Mouse (Mus musculus) cerebellum, postnatal 4 days (tissue): ENCODE results near the gene Mios.

ENCODE experiments used
- DNase-seq, 2 experiments: peaks; one replicate each; pipeline ENCODE4 v3.0.0; 2022; ENCODE audit warnings: low spot score in 2 of 2, mixed read lengths in 1 of 2

Mios gene

DNA sequence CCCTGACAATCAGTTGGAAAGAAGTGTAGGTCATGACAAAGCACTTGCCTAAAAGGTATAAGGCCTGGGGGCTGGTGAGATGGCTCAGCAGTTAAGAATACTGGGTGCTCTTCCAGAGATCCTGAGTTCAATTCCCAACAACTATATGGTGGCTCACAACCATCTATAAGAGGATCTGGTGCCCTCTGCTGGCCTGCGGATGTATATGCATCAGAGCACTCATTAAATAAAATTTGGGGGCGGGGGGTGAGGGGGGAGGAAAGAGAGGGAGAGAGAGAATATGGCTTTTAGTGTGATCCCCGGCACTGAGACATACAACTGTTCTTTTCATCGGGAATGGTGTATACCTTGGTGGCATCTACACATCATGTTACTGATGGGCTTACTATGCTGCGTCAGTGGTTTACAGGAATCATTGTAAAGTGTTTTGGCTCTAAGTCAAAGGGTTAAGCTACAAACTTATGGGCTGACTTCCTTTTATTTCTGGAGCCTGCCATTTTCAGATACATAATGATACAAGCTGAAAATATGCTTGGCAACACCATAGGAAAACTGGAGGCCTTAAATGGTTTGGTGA is 69.5 kb downstream of the Mios start:
- no peak for DNase-seq

- no peak for DNase-seq
Measured at GRCm38 (mm10) chr6:8283255-8283654, 74.2 kb downstream of the Mios start.

GRCm38 (mm10) chr6:8285401-8285960 is 76.5 kb downstream of the Mios start:
- DNase-seq = no peak
